Mouse (Mus musculus): ENCODE data around the gene Ifi47. TPM values are rescaled to one million over a fixed set of nuclear protein-coding genes. Genes with fewer than 3 reads are reported as not detected.
"Not testable (repeated sequence)": the region's sequence is repeated elsewhere in the genome, so short reads cannot be mapped to it uniquely, and the experiment has no call there.

Gene Ifi47
- under 1 TPM; 0.45 to 0.68 TPM for total RNA-seq (2021)
- long read RNA-seq, experiment 1, partial matches to known transcripts, result 0 of 1 reads
- long read RNA-seq, experiment 1, other reads (novel, unspliced or antisense), result 0 of 1 reads
- long read RNA-seq, experiment 2, result 0 reads

GRCm38 (mm10) chr11:49076001-49076757 lies at the start of gene Ifi47:
Ifi47 (plus strand) TSS chr11:49076587.
- peak within 1 kb of the TSS; percentile 36 for H3K27ac ChIP-seq
- intact Hi-C loops (cut with DNase I); H3K4me3 ChIP-seq; DNase-seq (ENCODE audit: extremely low spot score in 1 of 2, low spot score in 2 of 2): not testable (repeated sequence)

DNA sequence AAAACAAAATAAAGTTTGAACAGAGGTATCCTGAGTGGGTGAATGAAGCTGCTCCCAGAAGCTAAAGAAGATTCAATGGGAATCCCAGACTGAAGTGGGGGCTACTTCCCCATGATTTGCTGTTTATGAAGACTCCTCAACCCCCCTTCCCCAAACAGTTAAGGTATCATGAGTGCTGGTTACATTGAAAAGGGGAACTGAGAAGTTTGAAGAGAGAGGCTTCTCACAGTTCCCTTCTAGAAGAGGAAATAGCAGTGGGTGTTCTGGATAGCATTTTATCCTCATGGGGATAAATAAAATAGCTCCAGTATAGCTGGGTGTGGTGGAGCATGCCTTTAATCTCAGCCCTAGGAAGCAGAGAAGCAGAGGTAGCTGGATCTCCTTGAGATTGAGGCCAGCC lies 26.3 kb upstream of the Ifi47 start:
- intact Hi-C loops (cut with DNase I); H3K27ac ChIP-seq; DNase-seq (ENCODE audit: extremely low spot score in 1 of 2, low spot score in 2 of 2); H3K4me3 ChIP-seq: not testable (repeated sequence)

- H3K4me3 ChIP-seq; DNase-seq (ENCODE audit: extremely low spot score in 1 of 2, low spot score in 2 of 2); H3K27ac ChIP-seq; intact Hi-C loops (cut with DNase I): not testable (repeated sequence)
Measured at GRCm38 (mm10) chr11:49051093-49051891, 25.1 kb upstream of the Ifi47 start, which contains the start of gene 9930111J21Rik2. 9930111J21Rik2 (minus strand) TSS chr11:49051242.

DNA sequence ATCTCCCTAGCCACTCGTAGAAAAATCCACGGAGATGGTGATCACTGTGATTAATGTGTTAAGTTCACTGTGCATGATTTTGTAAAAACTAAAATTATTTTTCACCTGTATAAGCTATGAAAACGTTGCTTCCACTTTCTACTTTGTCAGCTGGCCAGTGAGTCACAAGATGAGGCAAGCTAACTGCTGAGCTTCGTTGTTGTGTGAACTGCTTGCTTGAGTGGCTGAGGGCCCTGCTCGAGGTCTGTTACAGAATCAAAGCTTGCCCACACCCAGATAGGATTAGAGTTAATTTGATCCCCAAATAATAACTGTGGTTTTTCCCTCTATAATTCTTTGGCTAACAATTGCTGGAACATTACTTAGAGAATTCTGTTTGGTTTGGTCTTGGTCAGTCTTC lies 24.5 kb upstream of the Ifi47 start:
- intact Hi-C loops (cut with DNase I); H3K4me3 ChIP-seq; H3K27ac ChIP-seq; DNase-seq (ENCODE audit: extremely low spot score in 1 of 2, low spot score in 2 of 2): not testable (repeated sequence)

DNA sequence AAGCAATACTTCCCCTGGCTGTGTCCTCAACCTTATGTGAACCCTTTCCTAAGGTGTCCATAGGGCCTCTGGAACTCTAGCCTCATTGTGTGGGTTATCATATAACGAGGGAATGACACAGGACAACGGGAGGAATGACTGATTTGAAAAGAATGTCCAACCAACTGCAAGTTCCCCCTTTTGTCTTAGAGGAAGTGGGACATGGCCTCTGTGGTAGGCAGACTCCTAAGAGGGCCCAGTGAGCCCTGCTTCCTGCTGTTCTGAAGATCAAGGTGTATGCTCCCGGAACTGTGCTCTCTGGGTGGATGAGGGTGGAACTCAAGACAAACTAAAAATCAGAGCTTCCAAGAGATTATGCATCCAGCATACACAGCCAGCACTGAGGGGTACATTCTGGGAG lies 16.3 kb upstream of the Ifi47 start:
- H3K4me3 ChIP-seq; H3K27ac ChIP-seq; intact Hi-C loops (cut with DNase I); DNase-seq (ENCODE audit: extremely low spot score in 1 of 2, low spot score in 2 of 2): not testable (repeated sequence)

DNA sequence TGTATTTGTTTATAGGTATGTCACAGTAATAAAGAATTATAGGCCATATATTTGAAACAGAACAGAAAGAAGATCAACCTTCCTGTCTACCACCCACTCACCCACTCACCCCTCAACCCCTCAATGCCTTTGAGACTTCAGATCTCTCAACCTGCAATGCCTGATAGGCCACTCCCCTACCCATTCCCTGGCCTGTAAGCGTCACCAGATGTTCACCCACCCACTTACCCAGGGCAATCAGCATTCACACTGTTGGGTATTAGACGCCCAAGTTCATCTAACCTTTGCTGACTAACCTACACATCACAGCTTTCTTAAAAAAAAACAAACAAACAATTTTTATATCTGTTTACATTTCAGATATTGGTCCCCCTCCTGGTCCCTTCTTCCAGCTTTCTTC lies 14.5 kb upstream of the Ifi47 start:
- intact Hi-C loops (cut with DNase I); H3K4me3 ChIP-seq; H3K27ac ChIP-seq; DNase-seq (ENCODE audit: extremely low spot score in 1 of 2, low spot score in 2 of 2): not testable (repeated sequence)

- H3K27ac ChIP-seq; intact Hi-C loops (cut with DNase I); H3K4me3 ChIP-seq; DNase-seq (ENCODE audit: extremely low spot score in 1 of 2, low spot score in 2 of 2): not testable (repeated sequence)
Measured at GRCm38 (mm10) chr11:49063713-49064469, 12.5 kb upstream of the Ifi47 start, which contains the start of gene Tgtp2. Tgtp2 (minus strand) TSS chr11:49064206.

DNA sequence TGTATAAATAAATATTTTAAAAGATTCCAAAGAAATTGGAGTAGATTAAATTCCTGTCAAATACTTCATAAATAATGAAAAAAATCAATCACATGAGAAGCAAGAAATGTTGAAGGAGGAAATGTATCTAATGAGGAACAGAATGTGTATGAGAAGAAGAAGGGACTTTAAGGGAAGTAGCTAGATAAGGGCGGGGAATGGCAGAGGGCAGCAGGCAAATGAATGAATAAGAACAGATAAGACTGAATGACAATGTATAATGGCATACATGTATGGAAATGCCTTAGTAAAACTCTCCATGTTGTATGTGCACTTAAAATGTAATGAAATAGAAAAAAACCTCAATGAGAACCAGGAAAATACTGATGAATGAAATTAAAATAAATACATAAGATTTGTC lies 8.0 kb upstream of the Ifi47 start:
- TF ChIP-seq CTCF (IDR thresholded peaks at IDR 0.05), result no peak
- no peak for DNase-seq (ENCODE audit: extremely low spot score in 1 of 2, low spot score in 2 of 2)
- no peak overlapping the region for H3K27ac ChIP-seq
- intact Hi-C loops (cut with DNase I), result no loop called here
- H3K4me3 ChIP-seq, result no peak overlapping the region

GRCm38 (mm10) chr11:49077012-49077411 lies 625 bp downstream of the Ifi47 start:
- DNase-seq (ENCODE audit: extremely low spot score in 1 of 2, low spot score in 2 of 2), result no peak
- no peak overlapping the region; the same call in 1 of the 2 replicates for H3K27ac ChIP-seq
- intact Hi-C loops (cut with DNase I), result no loop called here
- H3K4me3 ChIP-seq, result no peak overlapping the region
- no peak for TF ChIP-seq CTCF (IDR thresholded peaks at IDR 0.05)

GRCm38 (mm10) chr11:49078719-49079118 lies 2.3 kb downstream of the Ifi47 start:
- DNase-seq (ENCODE audit: extremely low spot score in 1 of 2, low spot score in 2 of 2), result no peak
- Histone ChIP-seq H3K4me3 (no peak overlapping the region), H3K27ac (no peak overlapping the region)
- intact Hi-C loops (cut with DNase I), result loop anchor here (1.0 kb wide), 1 partner anchor 156 kb away; no protein-coding TSS in a partner anchor
- no peak for TF ChIP-seq CTCF (IDR thresholded peaks at IDR 0.05)

- H3K4me3 ChIP-seq, result no peak overlapping the region
- TF ChIP-seq CTCF (IDR thresholded peaks at IDR 0.05), result no peak
- no peak overlapping the region for H3K27ac ChIP-seq
- intact Hi-C loops (cut with DNase I), result no loop called here
- no peak for DNase-seq (ENCODE audit: extremely low spot score in 1 of 2, low spot score in 2 of 2)
Measured at GRCm38 (mm10) chr11:49080636-49081035, 4.2 kb downstream of the Ifi47 start.

GRCm38 (mm10) chr11:49081356-49081755 lies 5.0 kb downstream of the Ifi47 start:
- no peak for DNase-seq (ENCODE audit: extremely low spot score in 1 of 2, low spot score in 2 of 2)

More at GRCm38 (mm10) chr11:49081356-49081755, 5.0 kb downstream of the Ifi47 start:
- H3K4me3 ChIP-seq, result no peak overlapping the region
- no peak for TF ChIP-seq CTCF (IDR thresholded peaks at IDR 0.05)
- H3K27ac ChIP-seq, result no peak overlapping the region; the same call in 1 of the 2 replicates
- intact Hi-C loops (cut with DNase I), result no loop called here

All from left cerebral cortex, adult 2 months (tissue).